Mouse (Mus musculus) CD4-positive, CD25-positive, alpha-beta regulatory T cell, adult 2 months (primary cell): ENCODE results near the gene Zdhhc23.

Experiments
- DNase-seq: peaks from one replicate; pipeline ENCODE4 v3.0.0-alpha.2; 2012; ENCODE audit warnings: low read depth, low spot score

The Zdhhc23 gene

GRCm38 (mm10) chr16:43965781-43966389 lies 13.7 kb downstream of the Zdhhc23 start:
- DNase-seq: no peak

GRCm38 (mm10) chr16:43963780-43964179 lies 15.8 kb downstream of the Zdhhc23 start:
- DNase-seq: no peak

- DNase-seq: no peak
Observed at GRCm38 (mm10) chr16:43963291-43963690, 16.3 kb downstream of the Zdhhc23 start.

GRCm38 (mm10) chr16:43958038-43958437 lies 21.6 kb downstream of the Zdhhc23 start:
- no peak for DNase-seq

- DNase-seq: peak; percentile 29
Observed at GRCm38 (mm10) chr16:43954913-43955312, 24.7 kb downstream of the Zdhhc23 start.

- no peak for DNase-seq
Observed at GRCm38 (mm10) chr16:43951591-43951990, 28.0 kb downstream of the Zdhhc23 start.

GRCm38 (mm10) chr16:43945869-43946268 lies 33.7 kb downstream of the Zdhhc23 start:
- DNase-seq: no peak

GRCm38 (mm10) chr16:43945351-43945750 lies 34.2 kb downstream of the Zdhhc23 start:
- DNase-seq: no peak

GRCm38 (mm10) chr16:43940846-43941245 lies 38.7 kb downstream of the Zdhhc23 start:
- no peak for DNase-seq

- no peak for DNase-seq
Observed at GRCm38 (mm10) chr16:43935892-43936291, 43.7 kb downstream of the Zdhhc23 start.

GRCm38 (mm10) chr16:43935367-43935766 lies 44.2 kb downstream of the Zdhhc23 start:
- DNase-seq: no peak

- no peak for DNase-seq
Observed at GRCm38 (mm10) chr16:43934856-43935255, 44.7 kb downstream of the Zdhhc23 start.

- no peak for DNase-seq
Observed at GRCm38 (mm10) chr16:43933041-43933440, 46.5 kb downstream of the Zdhhc23 start.

- DNase-seq: no peak
Observed at GRCm38 (mm10) chr16:43932319-43932718, 47.3 kb downstream of the Zdhhc23 start.

- DNase-seq: no peak
Observed at GRCm38 (mm10) chr16:43931502-43931901, 48.1 kb downstream of the Zdhhc23 start.

GRCm38 (mm10) chr16:43930577-43930976 lies 49.0 kb downstream of the Zdhhc23 start:
- DNase-seq: no peak

- DNase-seq: no peak
Observed at GRCm38 (mm10) chr16:43926341-43926859, 53.2 kb downstream of the Zdhhc23 start, which contains the start of gene Qtrt2. TSS of gene Qtrt2 (minus strand) at chr16:43926809.

- no peak for DNase-seq
Observed at GRCm38 (mm10) chr16:43925846-43926245, 53.7 kb downstream of the Zdhhc23 start.

- DNase-seq: no peak
Observed at GRCm38 (mm10) chr16:43925001-43925558, 54.5 kb downstream of the Zdhhc23 start.

GRCm38 (mm10) chr16:43922630-43923029 lies 57.0 kb downstream of the Zdhhc23 start:
- DNase-seq: no peak

GRCm38 (mm10) chr16:43922024-43922423 lies 57.6 kb downstream of the Zdhhc23 start:
- DNase-seq: no peak

GRCm38 (mm10) chr16:43918867-43919266 lies 60.7 kb downstream of the Zdhhc23 start:
- no peak for DNase-seq
